In the genomic region with DNA sequence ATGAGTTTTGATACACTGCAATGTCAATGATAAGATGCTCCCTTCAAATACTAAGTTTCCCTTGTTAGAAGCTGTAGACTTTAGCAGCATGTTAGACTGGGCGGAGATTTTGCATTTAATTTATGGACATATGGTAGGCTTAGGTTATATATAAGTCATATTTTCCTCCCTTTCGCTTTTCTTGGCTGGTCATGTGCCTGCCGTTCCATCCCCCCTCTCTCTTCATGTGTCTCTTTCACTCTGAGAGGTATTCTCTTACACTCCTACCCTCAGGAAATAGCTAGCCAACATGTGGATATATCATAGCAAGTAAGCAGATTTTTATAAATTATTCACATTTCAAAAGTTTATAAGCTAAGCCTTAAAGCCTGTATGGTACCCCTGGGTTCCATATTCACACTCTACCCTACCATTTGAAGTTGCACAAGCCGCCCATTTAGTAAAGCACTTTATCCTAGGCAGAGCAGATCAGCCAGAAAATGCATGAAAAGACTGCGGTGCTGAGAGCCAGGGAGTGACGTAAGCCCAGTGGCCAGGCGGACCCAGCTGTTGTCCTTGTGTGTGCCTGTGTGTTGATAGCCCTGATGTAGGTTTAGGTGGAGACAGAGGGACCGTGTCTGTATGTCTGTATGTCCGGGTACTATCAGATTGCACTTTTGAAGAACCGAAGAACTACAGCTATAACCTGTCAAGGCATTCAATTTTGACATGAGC, we compare ENCODE assay signal across 12 mouse cellular contexts.
DNase-seq lines count a peak whose midpoint lies in the region; ATAC-seq and TF ChIP-seq lines count a peak whose summit lies in the region.
"Had no signal": no experiment of that assay in that cellular context is flagged by ENCODE, and none has a peak within 500 bp of the region (broad histone marks: within the 10 kb centered on the region; RNA-seq: fewer than 3 reads in every experiment).

No protein-coding gene starts in this region.

- DNase-seq in heart, adult 11 months = peak; percentile 97
- no peak for DNase-seq in heart, embryonic 10.5 days (ENCODE audit: low spot score)
- peak; percentile 70 to 76 for DNase-seq in heart, postnatal 14 days
- DNase-seq in cerebellum, adult 2 months = no peak
- DNase-seq in thymus, postnatal 4 days = no peak

- H3K27me3 ChIP-seq in heart, embryonic 10.5 days (ENCODE audit: insufficient read depth, poor library complexity, severe bottlenecking) = no peaks in the 10 kb centered on the region
- no peaks in the 10 kb centered on the region for H3K27me3 ChIP-seq in embryonic facial prominence, embryonic 15.5 days
- H3K27me3 ChIP-seq in limb, embryonic 12.5 days = no peaks in the 10 kb centered on the region
- H3K27me3 ChIP-seq in cerebellum, adult 2 months (ENCODE audit: control insufficient read depth, insufficient read depth, low read length) = no peaks in the 10 kb centered on the region
- no peaks in the 10 kb centered on the region for H3K27me3 ChIP-seq in midbrain, embryonic 15.5 days (replicated peaks)
- H3K27me3 ChIP-seq: lung, embryonic 15.5 days had no signal

- intact Hi-C loops in heart, postnatal 14 days (cut with DNase I) = loop anchor here (10.0 kb wide), 1 partner anchor 247 kb away; the partner anchor contains the start of gene Gbe1

- H3K4me2 ChIP-seq in embryonic facial prominence, embryonic 15.5 days (replicated peaks) = no peak overlapping the region
- H3K4me2 ChIP-seq in limb, embryonic 12.5 days = no peak overlapping the region
- no peak overlapping the region for H3K4me2 ChIP-seq in midbrain, embryonic 15.5 days
- H3K4me2 ChIP-seq: hindbrain, embryonic 14.5 days; lung, embryonic 15.5 days had no signal

- no peak for TF ChIP-seq POLR2A in cerebellum, adult 2 months (IDR thresholded peaks at IDR 0.05; ENCODE audit: borderline replicate concordance, insufficient read depth, low read length)

- no peak for TF ChIP-seq CTCF in cerebellum, adult 2 months (IDR thresholded peaks at IDR 0.05; ENCODE audit: borderline replicate concordance, insufficient read depth, low read depth, low read length)

- H3K4me3 ChIP-seq in heart, embryonic 10.5 days = no peak overlapping the region
- H3K4me3 ChIP-seq in embryonic facial prominence, embryonic 15.5 days (replicated peaks) = no peak overlapping the region
- H3K4me3 ChIP-seq in limb, embryonic 12.5 days (replicated peaks) = no peak overlapping the region
- H3K4me3 ChIP-seq in cerebellum, adult 2 months (replicated peaks; ENCODE audit: insufficient read depth, low read depth, low read length) = no peak overlapping the region
- H3K4me3 ChIP-seq in midbrain, embryonic 15.5 days = no peak overlapping the region
- H3K4me3 ChIP-seq: lung, embryonic 15.5 days; myocyte had no signal

- H3K9ac ChIP-seq in embryonic facial prominence, embryonic 15.5 days = no peak overlapping the region
- no peak overlapping the region for H3K9ac ChIP-seq in limb, embryonic 12.5 days (replicated peaks)
- H3K9ac ChIP-seq in midbrain, embryonic 15.5 days = no peak overlapping the region
- H3K9ac ChIP-seq: hindbrain, embryonic 14.5 days; lung, embryonic 15.5 days had no signal

- peak; percentile 57; the same call in 1 of the 2 replicates for ATAC-seq in embryonic facial prominence, embryonic 15.5 days (ENCODE audit: insufficient number of reproducible peaks, low FRiP score, low TSS enrichment, low read depth)
- peak; percentile 58; the same call in 1 of the 2 replicates for ATAC-seq in limb, embryonic 12.5 days (ENCODE audit: insufficient number of reproducible peaks, insufficient read depth, low FRiP score, low TSS enrichment, low read depth)
- ATAC-seq in midbrain, embryonic 15.5 days (replicated peaks) = no peak
- ATAC-seq: forebrain, embryonic 16.5 days had no signal

- no peaks in the 10 kb centered on the region for H3K36me3 ChIP-seq in heart, embryonic 10.5 days
- no peaks in the 10 kb centered on the region for H3K36me3 ChIP-seq in embryonic facial prominence, embryonic 15.5 days
- no peaks in the 10 kb centered on the region for H3K36me3 ChIP-seq in limb, embryonic 12.5 days
- H3K36me3 ChIP-seq in midbrain, embryonic 15.5 days (replicated peaks) = no peaks in the 10 kb centered on the region
- H3K36me3 ChIP-seq: lung, embryonic 15.5 days had no signal

- no peaks in the 10 kb centered on the region for H3K4me1 ChIP-seq in heart, embryonic 10.5 days
- no peaks in the 10 kb centered on the region for H3K4me1 ChIP-seq in embryonic facial prominence, embryonic 15.5 days
- H3K4me1 ChIP-seq in limb, embryonic 12.5 days (replicated peaks) = peaks cover 7% of the 10 kb centered on the region; the same call in 1 of the 2 replicates
- no peaks in the 10 kb centered on the region for H3K4me1 ChIP-seq in cerebellum, adult 2 months (ENCODE audit: control insufficient read depth, insufficient read depth, low read length)
- no peaks in the 10 kb centered on the region for H3K4me1 ChIP-seq in midbrain, embryonic 15.5 days
- H3K4me1 ChIP-seq: lung, embryonic 15.5 days had no signal

- H3K27ac ChIP-seq in heart, embryonic 10.5 days = no peak overlapping the region
- H3K27ac ChIP-seq in embryonic facial prominence, embryonic 15.5 days (replicated peaks) = no peak overlapping the region
- H3K27ac ChIP-seq in limb, embryonic 12.5 days = no peak overlapping the region
- no peak overlapping the region for H3K27ac ChIP-seq in cerebellum, adult 2 months (ENCODE audit: insufficient read depth, low read length)
- H3K27ac ChIP-seq in midbrain, embryonic 15.5 days = no peak overlapping the region
- H3K27ac ChIP-seq: hindbrain, embryonic 14.5 days; lung, embryonic 15.5 days had no signal

- H3K9me3 ChIP-seq in heart, embryonic 10.5 days = no peaks in the 10 kb centered on the region
- H3K9me3 ChIP-seq in embryonic facial prominence, embryonic 15.5 days (replicated peaks) = no peaks in the 10 kb centered on the region
- no peaks in the 10 kb centered on the region for H3K9me3 ChIP-seq in limb, embryonic 12.5 days
- no peaks in the 10 kb centered on the region for H3K9me3 ChIP-seq in midbrain, embryonic 15.5 days
- H3K9me3 ChIP-seq: lung, embryonic 15.5 days had no signal

- 84% methylated on average over 10 of the region's 10 CpGs for WGBS in heart, embryonic 10.5 days
- WGBS in embryonic facial prominence, embryonic 15.5 days = 66% methylated on average over 10 of the region's 10 CpGs
- WGBS in limb, embryonic 12.5 days = 63% methylated on average over 10 of the region's 10 CpGs
- 86% methylated on average over 10 of the region's 10 CpGs for WGBS in cerebellum, adult 2 months
- 86% methylated on average over 10 of the region's 10 CpGs for WGBS in midbrain, embryonic 15.5 days

Comparison
In these comparisons a context has a peak if more than half of its experiments do, and no peak if none do; other contexts are left out.
1. DNase-seq: peak in heart, adult 11 months (single experiment) and heart, postnatal 14 days (2 of 2); none in heart, embryonic 10.5 days (single experiment), cerebellum, adult 2 months (0 of 2) and thymus, postnatal 4 days (single experiment).